Mouse (Mus musculus): ENCODE results near the gene Ccdc148.

Ccdc148 gene

DNA sequence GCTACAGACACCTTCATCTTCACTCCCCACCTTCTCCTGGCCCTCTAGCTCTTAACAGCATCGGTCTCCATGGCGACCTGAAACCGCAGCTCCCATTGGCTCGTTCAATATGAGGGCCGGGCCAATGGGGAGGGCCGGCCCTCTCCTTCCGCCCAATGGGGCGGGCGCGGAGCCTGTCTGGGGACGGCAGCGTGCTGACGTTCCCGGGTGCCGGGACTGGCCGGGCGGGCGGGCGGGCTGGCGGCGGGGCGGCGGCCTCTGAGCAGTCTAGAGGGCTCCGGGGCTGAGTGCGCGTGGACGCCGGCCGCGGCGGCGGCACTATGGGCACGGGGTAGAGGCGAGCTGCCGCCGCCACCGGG is at the start of gene Ccdc148, which contains the start of gene Pkp4:
Gene Ccdc148 (minus strand): TSS at position 79 of the 359 bp plus-strand sequence.
Gene Pkp4 (plus strand): TSS at position 246 of the 359 bp plus-strand sequence.
- DNase-seq, result peak; percentile 97

DNA sequence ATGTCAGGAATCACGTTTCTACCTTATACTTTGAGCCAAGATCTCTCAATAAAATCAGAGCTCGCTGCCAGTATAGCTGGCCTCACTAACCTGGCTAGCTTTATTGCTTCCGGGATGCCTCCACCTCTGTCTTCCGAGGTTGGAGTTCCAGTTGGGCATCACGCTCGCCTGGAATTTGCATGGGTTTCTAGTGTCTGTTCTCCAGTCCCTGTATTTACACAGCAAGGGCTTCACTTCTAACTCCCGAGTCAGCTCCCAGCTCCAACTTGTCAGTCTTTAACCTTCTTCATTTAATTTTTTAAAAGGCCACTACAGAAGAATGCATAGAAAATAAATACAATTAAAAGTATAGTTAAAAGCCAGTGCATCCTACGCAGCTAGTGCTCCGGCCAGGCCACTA is 47.8 kb upstream of the Ccdc148 start:
- DNase-seq, result no peak

DNA sequence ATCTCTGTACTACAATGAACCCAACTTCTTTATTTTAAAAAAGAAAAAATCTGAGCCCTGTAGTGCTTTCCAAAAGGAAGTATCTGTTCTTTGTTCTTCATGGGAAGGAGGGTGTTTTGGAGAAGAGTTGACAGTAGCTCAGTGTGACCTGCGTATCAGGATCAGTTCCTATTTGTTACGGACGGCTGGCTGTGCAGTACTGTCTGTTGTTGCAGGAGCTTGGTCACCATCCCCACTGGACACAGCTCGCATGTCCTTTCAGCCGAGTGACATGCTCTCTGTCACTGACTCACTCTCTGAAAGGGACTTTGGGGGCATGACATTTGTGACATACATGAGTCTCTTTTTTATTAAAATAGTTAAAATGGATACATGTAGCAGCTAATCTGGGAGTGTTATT is 47.2 kb upstream of the Ccdc148 start:
- no peak for DNase-seq

DNA sequence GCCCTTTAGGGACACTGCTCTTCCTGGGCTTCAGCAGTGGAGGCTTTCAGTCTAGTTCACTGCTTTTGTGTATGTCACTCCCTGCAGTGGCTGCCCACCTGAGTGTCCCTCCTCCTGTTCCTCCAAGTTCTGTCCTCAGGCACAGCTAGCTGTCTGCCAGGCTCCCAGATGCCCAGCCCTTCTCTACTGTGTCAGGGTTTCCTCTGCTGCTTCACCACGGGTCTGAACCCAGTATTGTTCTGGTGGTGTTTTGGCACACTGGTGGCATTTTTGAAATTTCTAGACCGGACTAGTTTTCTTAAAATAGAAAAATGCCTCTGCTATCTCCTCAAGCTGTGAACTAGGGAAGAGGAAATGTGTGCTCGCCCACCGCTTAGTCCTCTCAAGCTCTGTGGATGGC is 46.8 kb upstream of the Ccdc148 start:
- no peak for DNase-seq

DNA sequence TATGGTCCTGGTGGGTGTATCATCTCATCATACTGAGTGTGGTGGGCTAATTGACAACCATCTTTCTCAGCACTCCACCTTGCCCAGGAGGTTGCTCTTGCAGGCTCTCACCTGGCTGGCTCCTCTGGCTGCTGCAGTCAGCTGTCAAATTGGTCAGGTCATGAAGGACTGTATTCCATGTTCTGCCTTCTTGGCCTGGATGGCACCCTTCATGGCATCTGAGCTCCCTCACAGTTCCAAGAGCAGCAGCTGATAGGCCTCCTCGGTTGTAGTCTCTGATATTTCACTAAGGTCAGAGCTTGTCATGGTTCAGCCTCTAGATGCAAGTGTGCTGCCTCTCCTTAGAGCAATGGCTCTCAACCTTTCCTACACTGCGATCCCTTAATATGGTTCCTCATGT is 45.7 kb upstream of the Ccdc148 start:
- no peak for DNase-seq

DNA sequence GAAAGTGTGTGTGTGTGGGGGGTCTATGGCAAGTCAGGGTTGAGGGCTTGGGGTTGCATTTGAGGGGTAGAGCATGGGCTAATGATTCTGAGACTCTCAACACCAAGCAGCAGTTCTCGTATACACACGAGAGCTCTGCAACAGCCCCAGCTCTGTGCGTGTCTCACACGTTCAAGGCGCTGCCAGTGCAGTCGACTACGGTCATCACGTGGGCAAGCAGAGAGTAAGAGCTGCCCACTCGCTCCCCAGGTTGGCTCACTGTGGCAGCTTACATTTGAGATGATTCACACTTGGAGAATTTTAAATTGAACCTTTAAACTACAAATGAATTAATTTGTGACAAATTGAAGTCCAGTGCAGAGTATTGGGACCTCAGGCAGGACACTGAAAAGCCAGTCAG is 44.6 kb upstream of the Ccdc148 start:
- DNase-seq, result no peak

DNA sequence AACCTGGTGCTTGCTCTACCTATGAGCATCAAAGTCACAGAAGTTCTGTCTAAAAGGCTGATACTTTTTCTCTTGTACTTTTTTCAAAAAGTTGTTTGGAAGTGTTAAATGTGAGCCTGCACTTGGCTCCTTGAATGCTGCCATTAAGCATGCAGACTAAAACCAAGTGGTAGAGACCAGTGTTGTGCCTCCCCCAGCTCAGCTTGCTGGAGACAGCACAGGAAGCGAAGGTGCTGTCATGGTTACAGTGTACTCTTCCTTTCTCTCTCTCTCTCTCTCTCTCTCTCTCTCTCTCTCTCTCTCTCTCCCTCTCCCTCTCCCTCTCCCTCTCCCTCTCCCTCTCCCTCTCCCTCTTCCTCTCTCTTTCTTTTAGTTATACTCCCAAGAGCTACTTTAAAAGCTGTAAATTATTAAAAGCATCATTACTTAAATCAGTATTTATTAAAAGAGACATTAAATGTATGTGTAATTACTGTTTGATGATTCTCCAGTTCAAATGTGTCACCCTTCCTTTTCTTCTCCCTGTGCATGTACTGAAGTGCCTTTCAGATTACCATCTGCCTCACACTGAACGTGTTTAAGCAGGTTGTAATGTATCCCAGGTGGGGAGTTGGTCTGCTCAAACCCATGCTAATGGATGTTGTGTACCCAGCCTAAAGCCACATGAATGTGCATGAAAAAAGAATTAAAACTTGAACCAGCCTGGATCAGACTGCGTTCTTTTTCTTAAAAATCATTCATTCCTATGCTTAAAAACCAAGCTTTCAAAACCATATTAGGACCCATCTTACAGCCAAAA is 43.3 kb upstream of the Ccdc148 start:
- DNase-seq, result no peak

DNA sequence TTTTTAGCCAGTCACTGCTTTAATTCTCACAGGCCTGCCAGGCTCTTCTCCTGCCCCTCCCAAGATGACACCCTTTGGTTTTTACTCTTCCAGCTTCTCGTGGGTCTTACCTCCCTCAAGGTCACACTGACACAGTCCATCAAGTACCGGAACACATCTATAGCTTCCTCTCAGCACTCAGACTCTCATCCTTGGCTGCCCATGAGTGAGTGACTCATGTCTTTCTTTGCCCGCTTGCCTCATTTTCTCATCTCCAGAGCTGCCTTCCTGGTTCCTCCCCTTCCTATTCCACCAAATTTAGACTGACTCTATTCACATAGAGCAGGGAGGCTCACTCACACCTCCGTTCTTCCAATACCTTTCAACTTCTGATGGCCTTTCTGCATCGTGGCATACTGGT is 42.4 kb upstream of the Ccdc148 start:
- no peak for DNase-seq

DNA sequence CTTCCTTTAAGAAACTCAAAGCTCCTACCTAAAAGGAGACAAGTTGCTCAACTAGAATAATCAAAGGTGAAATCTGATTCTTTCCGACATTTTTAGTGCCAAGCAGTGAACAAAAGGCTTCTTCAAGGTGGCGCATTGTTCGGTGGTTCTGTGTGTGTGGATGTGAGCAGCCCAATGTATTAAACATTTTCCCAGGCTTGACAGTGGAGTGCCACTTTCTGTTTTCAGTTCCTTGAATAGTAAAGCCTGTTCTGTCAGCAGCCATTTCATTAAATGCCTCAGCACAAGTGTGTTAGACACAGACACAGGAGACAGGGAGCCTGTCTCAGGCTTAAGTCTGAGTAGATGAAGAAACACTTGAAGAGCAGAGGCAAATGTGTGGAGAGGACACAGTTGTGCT is 40.0 kb upstream of the Ccdc148 start:
- DNase-seq, result no peak

DNA sequence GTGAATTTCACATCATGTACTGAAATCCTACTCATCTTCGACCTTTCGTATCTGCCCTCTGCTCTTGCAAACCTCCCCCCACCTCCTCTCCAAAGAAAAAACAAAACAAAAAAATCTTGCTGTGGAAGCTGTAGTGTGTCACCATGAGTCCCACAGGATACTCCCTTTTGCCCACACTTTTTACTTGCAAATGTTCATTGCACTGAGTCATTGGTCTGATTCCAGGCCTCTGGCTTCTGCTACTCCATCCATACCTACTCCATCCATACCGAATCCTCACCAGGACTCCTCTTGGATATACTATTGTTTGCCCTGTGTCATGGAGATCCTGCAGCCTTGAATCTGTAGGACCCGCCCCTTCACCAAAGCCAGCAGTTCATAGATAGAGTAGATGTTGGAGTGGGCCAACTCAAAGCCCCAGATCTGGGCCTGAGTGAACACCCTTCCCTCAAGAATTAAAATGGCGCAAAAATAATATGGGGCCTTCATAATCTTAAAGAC is 39.0 kb upstream of the Ccdc148 start:
- no peak for DNase-seq

DNA sequence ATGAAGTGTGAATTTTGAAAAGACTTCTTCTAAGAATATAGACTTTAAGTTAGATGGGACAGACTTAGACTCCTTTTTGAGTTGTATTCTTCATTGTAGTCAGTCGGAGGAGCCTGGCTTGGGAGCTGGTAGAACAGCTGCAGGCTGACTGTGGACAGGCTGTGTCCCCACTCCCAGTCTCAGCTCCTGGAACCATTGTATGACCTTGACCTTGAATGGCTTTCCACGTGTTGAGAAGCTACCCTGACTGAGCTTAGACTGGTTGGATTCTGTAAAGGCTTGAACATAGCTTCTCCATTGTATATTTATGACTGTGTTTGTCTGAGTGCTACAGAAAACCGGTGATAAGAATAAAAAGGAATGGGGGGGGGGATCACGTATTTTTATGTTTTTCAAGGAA is 36.7 kb upstream of the Ccdc148 start:
- DNase-seq, result no peak

DNA sequence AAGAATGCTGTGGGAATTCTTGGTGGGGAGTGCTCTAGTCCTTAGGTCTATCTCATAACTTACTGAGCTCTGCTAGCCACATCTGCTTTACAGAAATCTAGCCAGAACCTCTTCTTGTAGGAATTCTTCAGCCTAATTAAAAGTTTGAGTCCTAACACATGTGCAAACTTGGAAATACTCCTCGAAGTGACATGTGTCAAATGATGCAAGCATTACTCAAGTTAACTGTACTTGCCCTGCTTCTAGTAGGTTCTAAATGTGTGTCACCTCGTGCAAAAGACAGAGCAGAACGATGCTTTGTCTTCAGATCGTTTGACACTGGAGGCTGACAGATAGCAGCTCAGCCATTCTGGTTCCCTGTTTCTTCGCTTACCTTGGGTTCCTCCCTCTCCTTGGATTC is 32.6 kb upstream of the Ccdc148 start:
- no peak for DNase-seq

DNA sequence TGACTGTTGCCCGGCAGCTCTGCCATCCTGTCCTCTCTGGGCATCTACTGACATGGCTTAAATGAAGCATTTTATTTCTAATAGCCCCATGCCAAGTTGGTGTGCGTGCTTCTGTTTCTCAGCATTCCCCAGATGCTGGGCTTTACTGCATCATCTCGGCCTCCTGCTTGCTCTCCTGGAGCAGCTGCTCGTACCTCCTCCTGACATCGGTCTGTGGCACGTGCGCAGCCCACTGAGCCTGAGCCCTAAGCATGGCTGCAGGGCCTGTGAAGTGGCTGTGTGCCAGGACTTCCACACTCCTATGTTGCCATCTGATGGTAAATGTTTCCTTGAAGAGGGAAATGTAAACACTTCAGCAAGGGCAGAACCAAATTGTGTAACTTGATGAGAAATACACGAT is 31.0 kb upstream of the Ccdc148 start:
- peak; percentile 71 for DNase-seq

DNA sequence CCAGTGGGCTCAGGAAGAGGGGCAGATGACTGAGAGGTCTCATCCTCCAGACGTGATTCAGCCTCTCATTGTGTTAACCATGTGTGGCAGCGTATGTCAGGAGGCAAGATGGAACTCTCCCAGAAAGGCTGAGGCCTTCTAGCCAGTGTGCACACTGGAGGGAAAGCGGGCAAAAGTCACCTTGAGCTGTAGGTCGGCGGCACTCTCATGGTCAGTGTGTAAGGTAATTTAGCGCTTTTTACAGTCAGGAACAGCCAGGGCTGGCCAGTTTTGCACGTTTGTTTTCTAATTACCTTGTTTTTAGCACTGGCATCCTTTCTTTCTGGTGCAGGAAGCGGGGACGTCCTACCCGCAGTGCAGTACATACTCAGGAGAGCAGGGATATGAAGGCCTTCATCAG is 29.7 kb upstream of the Ccdc148 start:
- no peak for DNase-seq

DNA sequence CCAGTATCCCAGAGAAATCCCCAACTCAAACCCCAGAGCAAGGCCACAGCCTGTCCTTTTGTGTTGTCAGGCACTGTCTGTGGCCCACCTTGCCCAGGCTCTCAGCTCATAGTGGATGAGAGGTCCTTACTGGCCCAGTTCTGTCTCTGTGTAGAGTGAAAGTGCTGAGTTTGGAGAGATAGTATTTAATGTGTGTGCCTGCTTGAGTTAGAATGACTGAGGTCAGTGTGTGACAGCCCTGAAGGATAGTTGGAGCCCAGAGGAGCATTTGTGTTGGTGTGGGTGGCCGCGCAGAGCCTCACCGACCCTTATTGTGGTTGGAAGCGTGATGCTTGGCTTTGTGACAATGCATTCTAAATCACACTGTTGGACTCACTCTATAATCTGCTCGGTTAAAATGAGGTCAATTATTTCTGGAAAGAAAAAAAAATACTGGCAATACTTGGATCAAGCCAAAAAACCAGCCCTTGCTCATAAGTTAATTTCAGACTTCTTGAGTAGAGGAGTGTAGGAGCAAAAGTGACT is 29.2 kb upstream of the Ccdc148 start:
- no peak for DNase-seq

DNA sequence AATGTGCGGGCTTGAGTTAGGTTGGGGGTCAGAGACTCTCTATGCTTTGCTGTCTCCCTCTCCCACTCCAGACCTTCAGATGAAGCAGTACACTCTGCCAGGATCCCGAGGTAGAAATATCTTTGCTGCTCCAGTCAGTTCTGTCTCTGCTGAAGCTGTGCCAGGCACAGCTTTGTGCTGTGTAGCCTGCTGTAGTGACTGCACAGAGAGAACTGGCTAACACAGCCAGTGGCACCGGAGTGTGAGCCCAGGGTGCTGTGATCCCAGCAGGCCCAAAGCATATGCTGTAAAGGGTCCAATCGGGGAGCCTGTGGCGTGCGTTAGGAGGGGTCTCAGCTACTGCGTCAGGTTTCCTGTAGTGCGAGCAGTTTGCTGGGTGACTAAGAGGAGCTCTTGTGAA is 27.8 kb upstream of the Ccdc148 start:
- DNase-seq, result no peak

DNA sequence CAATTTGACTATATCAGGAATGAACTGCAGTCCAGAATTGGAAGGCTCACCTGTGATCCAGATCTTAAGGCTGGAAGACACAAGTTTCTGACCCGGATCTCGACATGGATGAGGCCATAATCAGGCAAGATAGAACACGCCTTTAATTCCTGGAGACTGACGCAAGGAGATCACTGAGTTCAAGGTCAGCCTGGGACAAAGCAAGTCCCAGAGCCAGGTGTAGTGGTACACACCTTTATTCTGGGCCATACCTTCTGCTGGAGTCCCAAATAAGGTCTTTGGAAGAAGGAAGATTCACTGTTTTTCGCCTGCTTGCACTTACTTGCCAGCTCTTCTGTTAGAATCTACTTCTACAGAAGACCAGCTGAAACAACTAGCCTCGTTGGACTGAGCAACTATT is 26.5 kb upstream of the Ccdc148 start:
- no peak for DNase-seq

DNA sequence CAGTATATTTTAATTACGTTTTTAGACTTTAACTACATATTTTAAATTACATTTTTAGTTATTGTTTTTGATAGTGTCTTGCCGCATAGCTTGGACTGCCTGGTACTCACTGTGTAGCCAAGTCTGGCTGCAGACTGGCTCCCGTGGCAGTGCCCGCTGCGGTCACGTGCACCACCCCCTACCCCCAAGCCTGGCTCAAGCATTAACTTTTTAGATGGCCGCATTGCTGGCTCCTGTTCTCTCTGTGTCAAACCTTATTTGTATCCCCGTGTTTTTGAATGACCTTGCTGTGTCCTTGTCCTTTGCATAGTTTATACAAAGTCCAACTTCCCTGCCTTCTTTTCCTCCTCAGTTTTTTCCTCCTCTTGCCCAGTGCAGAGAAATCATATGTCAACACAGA is 25.6 kb upstream of the Ccdc148 start:
- DNase-seq, result no peak

DNA sequence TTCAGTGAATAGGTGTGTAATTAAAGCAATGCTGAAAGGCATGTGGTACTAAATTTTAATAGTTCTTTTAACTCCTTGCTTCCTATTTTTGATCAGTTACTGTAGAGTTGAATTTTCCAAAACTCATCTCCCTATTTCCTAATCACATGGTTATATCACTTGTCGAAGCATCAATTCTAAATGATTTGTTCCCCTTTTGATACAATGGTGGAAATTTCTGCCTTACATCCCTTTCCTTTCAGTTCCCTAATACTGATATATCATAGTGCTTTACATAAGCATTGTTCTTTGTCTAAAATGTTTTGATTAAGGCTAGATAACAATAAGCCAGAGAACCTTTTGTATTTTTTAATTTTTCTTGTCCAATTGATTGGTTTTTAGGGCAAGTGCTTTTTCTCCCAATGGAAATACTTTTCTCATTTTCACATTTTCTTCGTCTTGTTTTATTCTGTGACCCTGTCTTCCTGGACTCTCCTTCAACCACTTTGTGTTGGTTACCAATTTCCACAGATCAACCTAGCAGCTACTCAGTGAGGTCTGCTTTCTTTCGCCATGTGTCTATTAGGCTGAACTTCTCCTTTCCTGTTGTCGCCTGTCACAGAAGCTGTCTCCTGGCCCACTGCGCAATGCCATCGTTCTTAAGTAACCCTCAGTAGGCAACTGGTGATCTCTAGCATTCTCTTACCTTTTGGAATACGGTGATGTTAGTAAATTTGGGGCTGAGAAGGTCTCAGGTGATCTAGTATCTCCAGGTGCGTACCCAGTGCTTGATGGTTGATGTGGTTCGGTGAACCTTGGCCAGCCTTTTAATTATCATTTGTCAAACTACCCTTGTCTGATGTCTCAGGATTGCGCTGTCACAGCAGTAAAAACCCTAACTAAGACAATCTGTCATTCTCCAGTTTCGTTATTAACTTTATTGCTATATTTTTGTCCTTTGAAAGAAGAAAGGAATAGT is 23.9 kb upstream of the Ccdc148 start:
- DNase-seq, result peak; percentile 46

DNA sequence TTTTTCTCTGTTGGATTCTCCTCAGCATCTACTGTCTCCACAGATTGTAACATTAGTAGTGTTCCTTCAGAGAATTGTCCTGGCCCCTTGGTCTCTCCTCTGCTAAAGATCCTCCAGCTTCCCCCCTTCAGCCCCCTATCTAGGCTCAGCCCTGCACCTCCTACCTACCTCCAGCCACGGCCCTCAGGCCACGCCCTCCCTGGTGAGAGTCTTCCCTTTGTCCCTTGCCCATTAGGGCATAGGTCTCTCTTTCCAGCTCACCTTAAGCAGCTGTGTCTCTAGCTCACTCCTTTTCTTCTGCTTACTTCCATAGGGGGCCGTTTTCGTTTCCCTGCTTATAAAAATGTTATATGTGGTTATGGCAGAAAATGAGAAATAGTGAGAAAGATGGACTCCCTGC is 23.1 kb upstream of the Ccdc148 start:
- DNase-seq, result no peak

DNA sequence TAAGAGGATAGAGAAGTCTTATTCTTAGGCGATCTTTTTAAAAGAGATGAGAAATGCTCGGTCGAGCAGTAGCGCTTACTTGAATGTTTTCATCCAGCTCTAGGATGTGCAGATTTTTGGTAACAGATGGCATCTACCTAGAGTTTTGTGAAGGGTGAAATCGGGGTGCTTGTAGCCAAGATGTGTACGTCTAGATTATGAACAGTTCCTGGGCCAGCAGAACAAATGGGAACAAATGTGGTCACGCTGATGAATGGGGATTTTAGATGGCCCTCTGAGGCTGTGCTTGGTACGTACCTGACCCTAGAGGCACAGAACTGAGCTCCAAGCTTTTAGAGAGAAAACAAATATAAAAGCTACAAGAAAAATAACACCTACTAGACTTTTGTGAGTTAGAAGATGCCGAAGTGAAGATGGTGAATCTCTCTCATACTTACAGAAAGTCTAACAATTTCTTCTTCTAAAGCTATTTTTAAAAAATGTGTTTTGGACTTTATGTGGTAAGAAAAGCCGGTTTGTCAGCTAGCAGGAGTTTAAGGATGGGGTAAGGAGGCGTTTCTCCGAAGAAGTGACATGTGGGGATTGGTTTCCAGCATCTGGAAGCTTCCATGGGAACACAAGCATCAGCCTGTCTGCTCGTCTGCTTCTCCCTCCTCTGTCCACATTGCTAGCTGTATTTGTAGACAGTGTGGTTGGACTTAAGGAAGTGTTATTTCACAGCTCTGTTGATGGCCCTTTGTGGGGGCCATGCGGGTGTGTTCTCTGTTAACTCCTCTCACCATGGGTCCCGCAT is 21.0 kb upstream of the Ccdc148 start:
- DNase-seq, result no peak

DNA sequence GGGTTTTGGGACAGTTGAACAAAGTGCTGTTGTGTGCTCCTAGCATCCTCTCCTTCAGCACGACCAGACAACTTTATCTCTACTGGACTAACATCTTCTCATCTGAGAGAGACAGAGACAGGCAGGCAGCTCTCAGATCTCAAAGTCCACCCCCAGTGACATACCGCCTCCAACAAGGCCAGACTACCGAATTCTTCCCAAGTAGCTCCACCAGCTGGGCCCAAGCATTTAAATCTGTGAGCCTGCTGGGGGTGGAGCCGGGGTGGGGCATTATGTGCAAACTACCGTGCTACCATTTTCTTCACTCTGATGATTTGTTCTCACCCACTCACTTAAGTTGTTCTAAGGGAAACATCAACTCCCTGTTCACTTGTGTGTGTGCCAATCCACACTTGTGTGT is 19.0 kb upstream of the Ccdc148 start:
- DNase-seq, result no peak

DNA sequence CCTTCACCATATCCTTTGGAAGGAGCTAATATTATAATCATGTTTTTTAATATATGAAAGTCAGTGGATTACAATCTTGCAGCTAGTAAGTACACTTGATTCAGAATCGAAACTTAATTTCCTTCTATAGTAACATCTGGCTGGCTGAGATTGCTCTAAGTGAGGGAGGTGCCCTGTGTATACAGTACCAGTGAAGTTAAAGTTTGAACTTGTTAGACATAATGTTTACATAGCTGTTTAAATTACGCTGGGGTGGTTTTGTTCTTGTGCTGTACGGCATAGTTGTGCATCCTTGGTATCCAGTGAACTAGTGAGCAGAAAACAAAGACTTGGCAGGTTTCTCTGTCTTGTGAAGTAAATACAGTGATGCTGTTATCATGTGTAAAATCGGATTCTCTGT is 18.5 kb upstream of the Ccdc148 start:
- no peak for DNase-seq

Data from lung, postnatal 36 days (tissue).